ENCODE assay signal across 17 mouse cellular contexts in genomic region chr16:50096563-50096962, GRCm38 (mm10).
DNase-seq lines count a peak whose midpoint lies in the region; ATAC-seq lines count a peak whose summit lies in the region.
"Had no signal": no experiment of that assay in that cellular context is flagged by ENCODE, and none has a peak within 500 bp of the region (broad histone marks: within the 10 kb centered on the region; RNA-seq: fewer than 3 reads in every experiment).

No protein-coding gene starts in this region.

- H3K36me3 ChIP-seq in kidney, embryonic 16.5 days (ENCODE audit: insufficient read depth, low read length), result no peaks in the 10 kb centered on the region
- H3K36me3 ChIP-seq in liver, embryonic 12.5 days, result no peaks in the 10 kb centered on the region
- H3K36me3 ChIP-seq: hindbrain, embryonic 10.5 days; stomach, embryonic 15.5 days had no signal

- no peaks in the 10 kb centered on the region for H3K4me1 ChIP-seq in kidney, embryonic 16.5 days (ENCODE audit: insufficient read depth, low read length)
- H3K4me1 ChIP-seq in brown adipose tissue, adult 24 weeks (ENCODE audit: control insufficient read depth, insufficient read depth, insufficient read length, low read length), result no peaks in the 10 kb centered on the region
- H3K4me1 ChIP-seq in liver, embryonic 12.5 days, result peaks cover 16% of the 10 kb centered on the region
- H3K4me1 ChIP-seq: forebrain, embryonic 13.5 days; hindbrain, embryonic 10.5 days; stomach, embryonic 15.5 days had no signal

- DNase-seq in kidney, postnatal 36 days, result no peak
- DNase-seq in right cerebral cortex, postnatal 36 days (ENCODE audit: low spot score in 2 of 2), result no peak
- no peak for DNase-seq in urinary bladder, postnatal 36 days (ENCODE audit: low spot score in 2 of 2)
- DNase-seq in cerebellum, postnatal 10 days, result no peak
- DNase-seq: cerebellum, postnatal 14 days; gastrocnemius, postnatal 25 days; left cerebral cortex, postnatal 4 days; lung, adult 2 months; right cerebral cortex, adult 18-20 months had no signal

- ATAC-seq in kidney, embryonic 16.5 days (ENCODE audit: low FRiP score, low TSS enrichment), result peak; percentile 12; the same call in 1 of the 2 replicates
- peak; percentile 32; the same call in 1 of the 2 replicates for ATAC-seq in liver, embryonic 12.5 days
- ATAC-seq in megakaryocyte-erythroid progenitor cell, adult 5-6 weeks (replicated peaks; ENCODE audit: low FRiP score, low TSS enrichment, poor library complexity, severe bottlenecking), result peak; percentile 45
- ATAC-seq: forebrain, embryonic 13.5 days had no signal

- 48% methylated on average over 2 of the region's 2 CpGs for WGBS in kidney, embryonic 16.5 days
- WGBS in liver, embryonic 12.5 days (ENCODE audit: insufficient replicate concordance), result 41% methylated on average over 2 of the region's 2 CpGs

- H3K4me3 ChIP-seq in kidney, embryonic 16.5 days (ENCODE audit: low read length), result no peak overlapping the region
- H3K4me3 ChIP-seq in brown adipose tissue, adult 24 weeks (ENCODE audit: insufficient read depth, low read depth, low read length), result no peak overlapping the region
- H3K4me3 ChIP-seq in liver, embryonic 12.5 days, result no peak overlapping the region
- H3K4me3 ChIP-seq: forebrain, embryonic 13.5 days; hindbrain, embryonic 10.5 days; stomach, embryonic 15.5 days had no signal

- no peaks in the 10 kb centered on the region for H3K9me3 ChIP-seq in kidney, embryonic 16.5 days (ENCODE audit: low read length)
- H3K9me3 ChIP-seq in liver, embryonic 12.5 days (replicated peaks), result no peaks in the 10 kb centered on the region
- H3K9me3 ChIP-seq: forebrain, embryonic 13.5 days; hindbrain, embryonic 10.5 days; stomach, embryonic 15.5 days had no signal

- H3K9ac ChIP-seq in kidney, embryonic 16.5 days (replicated peaks; ENCODE audit: low read length), result no peak overlapping the region
- no peak overlapping the region for H3K9ac ChIP-seq in liver, embryonic 12.5 days
- H3K9ac ChIP-seq: forebrain, embryonic 13.5 days; stomach, embryonic 15.5 days had no signal

- no peaks in the 10 kb centered on the region for H3K27me3 ChIP-seq in kidney, embryonic 16.5 days (ENCODE audit: insufficient read depth, low read length)
- H3K27me3 ChIP-seq in liver, embryonic 12.5 days (replicated peaks), result no peaks in the 10 kb centered on the region
- H3K27me3 ChIP-seq: forebrain, embryonic 13.5 days; stomach, embryonic 15.5 days had no signal

- H3K4me2 ChIP-seq in kidney, embryonic 16.5 days (replicated peaks; ENCODE audit: low read depth, low read length), result no peak overlapping the region
- peak overlapping the region; percentile 8 for H3K4me2 ChIP-seq in liver, embryonic 12.5 days
- H3K4me2 ChIP-seq: forebrain, embryonic 13.5 days; heart, embryonic 11.5 days; stomach, embryonic 15.5 days had no signal

- no peak overlapping the region for H3K27ac ChIP-seq in kidney, embryonic 16.5 days (ENCODE audit: low read length)
- H3K27ac ChIP-seq in brown adipose tissue, adult 24 weeks (replicated peaks; ENCODE audit: low read depth, low read length), result 0 out of 2 replicates have a peak overlapping the region, but pooled peaks have one; percentile 39
- no peak overlapping the region for H3K27ac ChIP-seq in liver, embryonic 12.5 days
- H3K27ac ChIP-seq: forebrain, embryonic 13.5 days; hindbrain, embryonic 10.5 days; stomach, embryonic 15.5 days had no signal
